Mouse (Mus musculus) midbrain, embryonic 15.5 days (tissue): Measurements from ENCODE around the gene Emc7. TPM values are rescaled to one million over a fixed set of nuclear protein-coding genes. Genes with fewer than 3 reads are reported as not detected.
"Not testable (repeated sequence)": the region's sequence is repeated elsewhere in the genome, so short reads cannot be mapped to it uniquely, and the experiment has no call there.

ENCODE experiments used
- ATAC-seq: fragments of 200-750 bp; cut with Nextera tagmentation; replicated peaks from 2 replicates; pipeline ENCODE4 v1.8.0; 2017; ENCODE audit warnings: moderate TSS enrichment
- H3K27ac ChIP-seq: fragments of 300-500 bp; sonication (generic); 2 replicates; pipeline ENCODE4 v1.5.1; 2015; ENCODE audit warnings: mild to moderate bottlenecking, inconsistent platforms
- H3K27me3 ChIP-seq: fragments of 300-500 bp; sonication (generic); replicated peaks from 2 replicates; pipeline ENCODE4 v1.6.1; 2015; ENCODE audit warnings: inconsistent platforms
- H3K36me3 ChIP-seq: fragments of 300-500 bp; sonication (generic); replicated peaks from 2 replicates; pipeline ENCODE4 v1.6.1; 2015; ENCODE audit warnings: inconsistent platforms
- H3K4me1 ChIP-seq: fragments of 300-500 bp; sonication (generic); 2 replicates; pipeline ENCODE4 v1.6.1; 2015; ENCODE audit warnings: inconsistent platforms
- H3K4me2 ChIP-seq: fragments of 300-500 bp; sonication (generic); 2 replicates; pipeline ENCODE4 v1.6.1; 2015; ENCODE audit warnings: inconsistent platforms, mild to moderate bottlenecking, moderate library complexity
- H3K4me3 ChIP-seq: fragments of 300-500 bp; sonication (generic); 2 replicates; pipeline ENCODE4 v1.5.1; 2015; ENCODE audit warnings: mild to moderate bottlenecking, inconsistent platforms
- H3K9ac ChIP-seq: fragments of 300-500 bp; sonication (generic); 2 replicates; pipeline ENCODE4 v1.6.1; 2015; ENCODE audit warnings: mild to moderate bottlenecking, inconsistent platforms
- H3K9me3 ChIP-seq: fragments of 300-500 bp; sonication (generic); 2 replicates; pipeline ENCODE4 v1.6.1; 2016; ENCODE audit warnings: inconsistent platforms
- WGBS: fragments of 180-500 bp; shearing (Covaris S2); methylation state at CpG from one replicate; pipeline ENCODE4 v1.1.7; 2015; ENCODE audit warnings: mixed read lengths; 5-methylcytosine and 5-hydroxymethylcytosine counted together
- polyA plus RNA-seq: library from polyadenylated mRNA; unstranded; fragments of >200 nt; fragmentation: Nextera tagmentation; extraction: Ambion mirVana; gene quantifications from 2 replicates; pipeline ENCODE4 v1.2.1, GENCODE M21; 2015

Gene Emc7
- polyA plus RNA-seq, 1 experiment from 2014 or later: 19.6 TPM

DNA sequence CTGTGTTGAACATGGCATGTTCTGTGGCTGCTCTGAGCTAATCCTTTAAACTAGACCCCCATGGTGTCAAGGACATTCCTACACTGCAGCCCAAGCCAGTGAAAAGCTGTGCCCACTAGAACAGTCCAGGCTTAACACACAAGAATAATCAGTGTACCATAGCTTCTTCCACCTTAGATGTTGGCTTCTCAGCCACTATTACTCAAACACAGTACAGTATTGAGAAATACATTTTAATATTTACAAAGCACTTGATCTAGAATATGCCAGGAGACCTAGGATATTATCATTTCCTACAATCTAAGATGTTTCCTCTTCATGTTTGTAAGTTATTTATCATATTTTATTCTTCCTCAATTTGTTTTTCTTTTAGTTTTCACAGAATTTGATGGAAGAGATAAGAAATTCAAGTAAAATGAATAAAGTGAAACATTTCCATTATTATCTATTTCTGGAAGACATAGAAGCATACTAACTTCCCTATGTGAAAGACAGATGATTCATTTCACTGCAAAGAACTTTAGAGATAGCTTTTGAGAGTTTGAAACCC, 6.2 kb upstream of the Emc7 start:
- Histone ChIP-seq H3K4me2 (no peak overlapping the region), H3K9ac (no peak overlapping the region), H3K9me3 (no peaks in the 10 kb centered on the region), H3K4me1 (no peaks in the 10 kb centered on the region), H3K36me3 (no peaks in the 10 kb centered on the region), H3K27ac (no peak overlapping the region), H3K4me3 (no peak overlapping the region), H3K27me3 (no peaks in the 10 kb centered on the region)
- ATAC-seq: no peak

DNA sequence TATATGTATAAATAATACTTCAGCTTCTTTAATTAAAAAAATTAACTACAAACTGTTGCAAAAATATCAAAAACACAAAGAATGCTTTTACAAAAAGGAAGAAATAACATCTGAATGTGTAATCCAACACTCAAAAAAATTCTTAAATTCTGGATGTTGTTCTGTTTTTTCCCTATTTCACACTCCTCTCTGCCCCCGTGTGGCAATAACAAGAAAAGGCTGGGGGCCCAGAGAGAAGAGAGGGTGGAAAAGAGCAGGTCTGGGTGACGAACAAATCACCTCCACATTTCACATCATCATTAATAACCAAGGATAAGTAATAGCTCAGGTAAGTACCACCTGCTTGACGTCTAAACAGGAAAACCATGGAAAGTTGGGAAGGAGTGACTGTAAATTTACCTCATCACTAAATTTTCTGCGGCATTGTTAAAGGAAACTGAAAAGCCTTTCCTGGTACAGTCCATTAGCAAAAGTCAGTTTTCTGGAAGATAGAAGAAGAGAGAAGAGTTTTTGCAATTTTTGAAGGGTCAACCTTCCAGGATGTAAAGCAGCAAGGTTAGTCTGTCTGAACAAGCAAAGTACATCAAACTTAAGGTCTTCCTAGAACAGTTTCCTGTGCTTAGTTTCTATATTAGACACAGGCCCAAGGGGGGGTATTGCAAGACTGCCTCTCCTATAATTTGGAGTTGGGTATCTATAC, 5.0 kb upstream of the Emc7 start:
- no peak overlapping the region for H3K9ac ChIP-seq
- no peak overlapping the region for H3K4me3 ChIP-seq
- WGBS: 34% methylated on average over 4 of the region's 4 CpGs
- no peak for ATAC-seq
- no peak overlapping the region for H3K27ac ChIP-seq
- peaks cover 4% of the 10 kb centered on the region for H3K4me1 ChIP-seq
- no peaks in the 10 kb centered on the region for H3K9me3 ChIP-seq
- H3K27me3 ChIP-seq: no peaks in the 10 kb centered on the region
- H3K36me3 ChIP-seq: no peaks in the 10 kb centered on the region
- H3K4me2 ChIP-seq: no peak overlapping the region

DNA sequence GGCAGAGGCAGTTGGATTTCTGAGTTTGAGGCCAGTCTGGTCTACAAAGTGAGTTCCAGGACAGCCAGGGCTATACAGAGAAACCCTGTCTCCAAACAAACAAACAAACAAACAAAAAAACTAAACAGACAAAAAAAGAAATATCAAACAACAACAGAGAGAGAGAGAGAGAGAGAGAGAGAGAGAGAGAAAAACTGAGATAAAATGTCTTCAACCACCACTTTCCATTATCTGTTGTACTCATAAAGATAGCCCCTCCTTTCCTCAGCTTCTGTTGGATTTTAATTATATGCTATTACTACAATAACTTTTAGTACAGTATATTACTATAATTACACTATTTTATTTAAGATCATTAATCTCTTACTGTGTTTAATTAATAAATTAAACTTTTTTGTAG, 2.3 kb upstream of the Emc7 start:
- not testable (repeated sequence) for H3K4me3 ChIP-seq, ATAC-seq, H3K36me3 ChIP-seq, H3K4me2 ChIP-seq, H3K27ac ChIP-seq, H3K9ac ChIP-seq, H3K27me3 ChIP-seq, H3K9me3 ChIP-seq
- peaks cover 19% of the 10 kb centered on the region for H3K4me1 ChIP-seq

DNA sequence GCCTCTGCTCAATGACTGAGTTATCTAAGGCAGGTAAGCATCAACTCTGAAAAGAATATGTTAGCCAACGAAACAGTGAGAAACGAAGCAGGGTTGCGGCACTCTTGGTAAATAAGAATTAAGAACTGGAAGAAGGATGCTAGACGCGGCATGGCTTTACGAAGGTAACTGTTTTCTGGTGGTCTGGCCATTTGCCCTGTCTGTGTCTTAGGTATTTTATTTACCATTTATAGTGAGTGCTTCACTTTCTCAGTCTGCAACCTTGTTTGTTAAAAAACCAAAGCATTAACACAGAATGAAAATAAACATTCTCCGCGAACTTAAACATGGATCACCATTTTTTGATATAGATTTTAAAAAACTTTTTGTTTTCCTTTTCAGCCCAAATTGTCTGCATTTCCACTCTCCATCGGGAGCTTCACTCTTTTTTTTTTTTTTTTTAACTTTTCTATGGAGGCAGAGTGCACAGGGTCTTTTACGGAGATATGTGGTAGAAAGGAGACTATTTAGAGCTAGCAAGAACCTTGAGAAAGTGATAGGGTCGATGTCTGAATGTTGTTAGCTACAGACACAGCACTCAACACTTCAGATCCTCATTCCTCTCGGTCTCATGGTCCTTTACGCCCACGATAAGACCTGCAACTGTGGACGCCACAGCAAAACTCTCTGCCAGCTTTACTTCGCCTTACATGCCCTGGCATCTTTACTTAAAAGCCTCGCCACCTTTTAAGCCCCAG, 504 bp upstream of the Emc7 start:
- no peaks in the 10 kb centered on the region for H3K27me3 ChIP-seq
- no peaks in the 10 kb centered on the region for H3K36me3 ChIP-seq
- H3K27ac ChIP-seq: peak overlapping the region; percentile 82
- peak overlapping the region; percentile 78 for H3K4me3 ChIP-seq
- H3K9me3 ChIP-seq: no peaks in the 10 kb centered on the region
- peak overlapping the region; percentile 74 for H3K9ac ChIP-seq
- peaks cover 23% of the 10 kb centered on the region for H3K4me1 ChIP-seq
- peak overlapping the region; percentile 80 for H3K4me2 ChIP-seq
- 30% methylated on average over 17 of the region's 17 CpGs for WGBS
- no peak for ATAC-seq

DNA sequence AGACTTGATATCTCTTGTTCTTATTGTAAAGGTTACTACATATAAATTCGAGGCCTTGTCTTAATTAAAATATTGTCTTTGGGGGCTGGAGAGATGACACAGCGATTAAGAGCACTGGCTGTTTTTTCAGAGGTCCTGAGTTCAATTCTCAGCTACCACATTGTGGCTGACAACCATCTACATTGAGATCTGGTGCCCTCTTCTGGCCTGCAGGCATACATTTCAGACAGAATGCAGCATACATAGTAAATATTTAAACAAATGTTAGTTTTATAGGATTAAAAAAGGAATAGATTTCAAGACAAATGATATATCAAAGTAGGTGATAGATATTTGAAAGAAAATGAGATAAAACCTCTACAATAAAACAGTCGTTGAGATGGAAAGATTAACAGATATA, 5.8 kb downstream of the Emc7 start:
- H3K4me3 ChIP-seq: no peak overlapping the region
- peaks cover 19% of the 10 kb centered on the region for H3K4me1 ChIP-seq
- H3K9me3 ChIP-seq: no peaks in the 10 kb centered on the region
- H3K9ac ChIP-seq: no peak overlapping the region
- peaks cover 16% of the 10 kb centered on the region for H3K36me3 ChIP-seq
- 92% methylated on average over 3 of the region's 3 CpGs for WGBS
- H3K27me3 ChIP-seq: no peaks in the 10 kb centered on the region
- H3K27ac ChIP-seq: no peak overlapping the region
- no peak for ATAC-seq
- H3K4me2 ChIP-seq: no peak overlapping the region

DNA sequence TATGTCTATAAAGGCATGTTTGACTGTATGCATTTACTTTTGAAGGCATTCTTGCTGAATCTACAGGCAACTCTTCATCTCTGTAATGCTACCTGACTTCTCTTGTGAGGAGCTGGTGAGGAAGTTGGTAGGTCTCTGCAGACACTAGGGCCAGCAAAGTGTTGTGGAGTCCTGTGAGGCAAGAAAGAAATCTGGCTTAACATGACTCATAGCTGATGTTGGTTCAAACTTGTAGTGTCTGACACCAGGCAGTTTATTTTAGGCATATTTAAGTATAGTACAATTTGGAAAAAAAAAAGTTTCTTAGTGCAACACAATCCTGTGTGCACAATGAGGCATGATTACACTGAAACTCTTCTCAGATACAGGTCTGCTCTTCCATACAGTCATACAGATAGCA, 14.7 kb downstream of the Emc7 start:
- Histone ChIP-seq H3K27me3 (no peaks in the 10 kb centered on the region), H3K9me3 (no peaks in the 10 kb centered on the region), H3K27ac (no peak overlapping the region), H3K9ac (no peak overlapping the region), H3K4me2 (no peak overlapping the region), H3K36me3 (peaks cover 13% of the 10 kb centered on the region), H3K4me1 (no peaks in the 10 kb centered on the region), H3K4me3 (no peak overlapping the region)
- no peak for ATAC-seq

DNA sequence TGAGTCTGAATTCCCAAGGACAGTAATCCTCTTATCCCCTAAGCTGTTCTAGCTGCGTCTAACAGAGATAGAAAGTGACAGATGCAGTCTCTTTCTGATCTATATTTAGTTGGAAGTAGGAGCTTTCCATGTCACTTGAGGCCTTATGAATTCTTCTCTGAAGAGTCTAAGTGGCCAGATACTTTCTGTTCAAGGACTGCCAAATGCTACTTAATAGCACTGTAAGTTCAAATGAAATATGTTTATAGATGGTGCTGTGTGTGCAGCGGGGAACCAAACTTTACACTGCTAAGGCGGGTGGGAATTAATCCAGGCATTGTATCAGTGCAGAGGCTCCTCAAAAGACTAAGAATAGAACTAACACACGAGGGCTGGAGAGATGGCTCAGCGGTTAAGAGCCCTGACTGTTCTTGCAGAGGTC, 16.2 kb downstream of the Emc7 start:
- H3K27ac ChIP-seq: no peak overlapping the region
- peaks cover 10% of the 10 kb centered on the region for H3K36me3 ChIP-seq
- no peaks in the 10 kb centered on the region for H3K9me3 ChIP-seq
- 20% methylated on average over 5 of the region's 5 CpGs for WGBS
- ATAC-seq: peak; percentile 48; the same call in 1 of the 2 replicates
- H3K9ac ChIP-seq: no peak overlapping the region
- H3K27me3 ChIP-seq: no peaks in the 10 kb centered on the region
- no peak overlapping the region for H3K4me2 ChIP-seq
- H3K4me1 ChIP-seq: no peaks in the 10 kb centered on the region
- no peak overlapping the region for H3K4me3 ChIP-seq

DNA sequence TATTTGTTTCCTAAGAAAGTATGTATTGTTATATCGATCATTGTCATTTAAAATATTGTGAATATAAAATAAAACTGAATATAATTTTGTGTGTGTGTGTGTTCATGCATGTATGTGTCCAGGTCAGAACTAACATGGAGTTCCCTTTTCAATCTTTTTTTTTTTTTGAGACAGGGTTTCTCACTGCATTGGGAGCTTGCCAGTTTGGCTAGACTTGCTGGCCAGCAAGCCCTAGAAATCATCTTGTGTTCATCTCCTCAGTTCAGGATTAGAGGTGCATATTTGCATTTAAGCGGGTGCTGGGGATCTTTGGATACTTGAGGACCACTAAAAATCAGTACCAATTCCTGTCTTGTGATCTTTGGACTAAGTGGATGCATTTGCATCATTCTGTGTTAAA, 17.3 kb downstream of the Emc7 start:
- H3K4me2 ChIP-seq: no peak overlapping the region
- H3K27ac ChIP-seq: no peak overlapping the region
- no peak overlapping the region for H3K4me3 ChIP-seq
- no peaks in the 10 kb centered on the region for H3K4me1 ChIP-seq
- no peaks in the 10 kb centered on the region for H3K9me3 ChIP-seq
- peaks cover 10% of the 10 kb centered on the region for H3K36me3 ChIP-seq
- H3K27me3 ChIP-seq: no peaks in the 10 kb centered on the region
- H3K9ac ChIP-seq: no peak overlapping the region
- WGBS: 89% methylated on average over 2 of the region's 2 CpGs
- ATAC-seq: no peak

DNA sequence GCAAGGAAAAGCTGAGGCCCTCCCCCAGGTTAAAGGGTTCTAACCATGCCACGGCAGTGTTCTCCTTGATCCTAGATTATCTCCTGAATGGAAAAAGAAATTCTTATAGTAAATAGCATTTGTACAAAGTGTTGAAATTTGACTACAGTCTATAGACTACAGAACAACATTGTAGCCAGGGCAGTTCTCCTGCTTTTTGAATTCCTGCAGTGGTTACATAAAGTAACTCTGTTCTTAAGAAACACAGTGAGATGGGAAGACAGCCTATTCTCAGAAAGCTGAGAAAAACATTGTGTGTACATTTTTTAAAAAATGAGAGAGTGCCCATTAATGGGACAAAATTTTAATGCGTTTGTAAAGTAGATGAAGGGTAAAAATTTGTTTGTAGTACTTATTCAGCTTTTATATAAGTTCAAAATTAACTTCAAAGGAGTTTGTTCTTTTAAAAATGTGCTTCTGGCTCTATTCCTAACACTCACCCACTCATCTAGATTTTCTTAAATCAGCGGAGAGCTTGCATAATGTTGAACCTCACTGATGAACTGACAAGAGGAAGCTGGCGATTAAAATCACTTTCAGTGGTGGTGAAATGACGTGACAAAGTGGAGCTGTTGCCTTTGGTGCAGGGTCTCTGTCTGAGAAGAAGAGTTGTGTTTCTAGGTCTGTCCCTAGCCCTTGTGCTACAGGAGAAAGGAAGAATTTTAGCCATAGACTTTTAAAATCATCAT, 20.4 kb downstream of the Emc7 start:
- Histone ChIP-seq H3K4me3 (no peak overlapping the region), H3K9ac (no peak overlapping the region), H3K36me3 (no peaks in the 10 kb centered on the region), H3K4me1 (no peaks in the 10 kb centered on the region), H3K27me3 (no peaks in the 10 kb centered on the region), H3K4me2 (no peak overlapping the region), H3K9me3 (no peaks in the 10 kb centered on the region), H3K27ac (no peak overlapping the region)
- WGBS: 73% methylated on average over 5 of the region's 5 CpGs
- no peak for ATAC-seq

DNA sequence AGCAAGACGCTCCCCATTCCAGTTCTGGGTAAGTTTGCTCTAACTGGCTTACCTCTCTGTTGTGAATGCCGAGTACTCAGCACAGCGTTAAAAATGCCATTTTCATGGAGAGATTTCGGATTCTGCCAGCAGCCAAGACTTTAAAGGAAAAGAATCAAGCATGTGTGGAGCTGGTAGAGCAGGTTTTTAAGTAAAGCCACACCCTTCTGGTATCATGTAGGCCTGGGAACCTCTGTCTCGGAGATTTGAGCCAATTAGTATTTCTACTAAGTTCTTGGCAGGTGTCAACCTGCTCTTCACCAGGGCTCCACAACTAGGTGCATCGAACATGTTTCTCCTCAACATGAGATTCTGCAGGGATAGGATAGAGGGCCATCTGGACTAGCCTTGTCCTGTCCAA, 21.8 kb downstream of the Emc7 start:
- Histone ChIP-seq H3K4me1 (no peaks in the 10 kb centered on the region), H3K27me3 (no peaks in the 10 kb centered on the region), H3K9me3 (no peaks in the 10 kb centered on the region), H3K9ac (no peak overlapping the region), H3K4me2 (no peak overlapping the region), H3K27ac (no peak overlapping the region), H3K4me3 (no peak overlapping the region), H3K36me3 (no peaks in the 10 kb centered on the region)
- 83% methylated on average over 6 of the region's 6 CpGs for WGBS
- ATAC-seq: no peak

DNA sequence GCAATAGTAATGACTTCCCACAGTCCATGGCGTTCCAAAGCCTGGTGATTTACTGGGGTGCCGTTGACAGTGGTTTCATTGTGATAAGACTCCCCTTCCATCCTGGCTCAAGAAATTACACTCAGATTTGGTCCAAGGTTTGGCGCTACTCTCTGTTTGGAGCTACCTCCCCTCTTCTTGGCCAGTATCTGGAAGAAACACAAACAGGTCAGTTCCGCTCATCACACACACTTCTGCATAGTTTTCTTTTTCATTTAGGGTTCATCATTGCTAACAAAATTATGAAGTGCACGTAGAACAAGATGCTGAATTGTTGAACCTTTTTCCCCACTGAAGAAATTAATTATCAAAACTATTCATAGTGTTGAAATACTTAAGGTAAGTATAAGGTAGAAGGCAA, 25.9 kb downstream of the Emc7 start, which contains the start of gene Chrm5:
Chrm5 (minus strand) TSS at position 101 of the 400 bp plus-strand sequence.
- Histone ChIP-seq H3K4me1 (no peaks in the 10 kb centered on the region), H3K36me3 (no peaks in the 10 kb centered on the region), H3K4me3 (no peak within 1 kb of the TSS), H3K9me3 (no peaks in the 10 kb centered on the region), H3K9ac (no peak within 1 kb of the TSS), H3K27ac (no peak within 1 kb of the TSS), H3K27me3 (no peaks in the 10 kb centered on the region), H3K4me2 (no peak within 1 kb of the TSS)
- ATAC-seq: no peak
- WGBS: 95% methylated on average over 5 of the region's 5 CpGs

DNA sequence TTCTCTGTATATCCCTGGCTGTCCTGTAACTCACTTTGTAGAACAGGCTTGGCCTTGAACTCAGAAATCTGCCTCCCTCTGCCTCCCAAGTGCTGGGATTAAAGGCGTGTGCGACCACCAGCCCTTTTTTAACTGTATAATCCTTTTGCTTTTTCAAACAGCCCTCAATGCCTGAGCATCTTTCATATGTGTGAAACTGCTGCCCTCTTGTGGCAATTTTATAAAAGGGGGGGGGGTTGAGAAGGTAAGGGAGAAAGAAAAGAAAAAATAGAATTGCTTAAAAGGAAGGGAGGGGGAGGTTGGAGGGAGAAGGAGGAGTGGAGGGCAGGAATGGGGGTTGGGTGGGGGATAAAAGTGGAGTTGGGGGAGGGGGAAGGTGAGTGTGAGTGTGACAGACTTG, 26.8 kb downstream of the Emc7 start:
- no peaks in the 10 kb centered on the region for H3K27me3 ChIP-seq
- 0% methylated on average over 2 of the region's 2 CpGs for whole genome bisulfite sequencing
- H3K4me1 ChIP-seq: no peaks in the 10 kb centered on the region
- H3K4me2 ChIP-seq: no peak overlapping the region
- no peak overlapping the region for H3K4me3 ChIP-seq
- no peak overlapping the region for H3K9ac ChIP-seq
- peak; percentile 80 for ATAC-seq
- H3K27ac ChIP-seq: no peak overlapping the region
- no peaks in the 10 kb centered on the region for H3K36me3 ChIP-seq
- no peaks in the 10 kb centered on the region for H3K9me3 ChIP-seq
